Mouse (Mus musculus): Measurements from ENCODE around the gene Col4a3.

Col4a3 gene

DNA sequence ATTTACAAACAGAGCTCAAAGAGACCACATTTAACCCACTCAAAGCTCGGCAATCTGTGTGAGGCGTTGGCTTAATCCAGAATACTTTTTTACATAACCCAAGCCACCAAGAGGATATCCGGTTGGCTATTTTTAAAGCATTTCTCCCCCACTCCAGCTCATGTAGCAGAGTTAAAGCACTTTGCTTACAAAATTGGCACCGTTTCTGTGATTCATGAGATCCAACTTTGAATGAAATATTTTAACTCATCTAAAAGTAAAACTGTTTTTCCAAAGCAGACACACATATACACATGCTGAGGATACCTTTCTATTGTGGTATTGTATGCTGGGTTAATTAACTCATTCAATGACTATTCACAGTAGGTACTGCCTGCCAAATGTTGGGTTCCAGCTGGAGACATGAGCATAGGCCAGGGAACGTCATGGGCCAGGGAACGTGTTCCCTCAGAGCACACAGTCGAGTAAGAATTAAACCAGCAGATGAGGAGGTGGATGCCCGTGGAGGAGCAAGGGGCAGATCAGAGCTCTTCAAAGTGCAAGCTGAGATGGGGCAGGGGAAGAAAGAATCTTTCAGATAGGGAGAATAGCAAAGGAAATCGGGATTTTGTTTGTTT lies 22.0 kb downstream of the Col4a3 start:
- no peak for DNase-seq

GRCm38 (mm10) chr1:82612061-82612660 lies 25.4 kb downstream of the Col4a3 start:
- DNase-seq = no peak

DNA sequence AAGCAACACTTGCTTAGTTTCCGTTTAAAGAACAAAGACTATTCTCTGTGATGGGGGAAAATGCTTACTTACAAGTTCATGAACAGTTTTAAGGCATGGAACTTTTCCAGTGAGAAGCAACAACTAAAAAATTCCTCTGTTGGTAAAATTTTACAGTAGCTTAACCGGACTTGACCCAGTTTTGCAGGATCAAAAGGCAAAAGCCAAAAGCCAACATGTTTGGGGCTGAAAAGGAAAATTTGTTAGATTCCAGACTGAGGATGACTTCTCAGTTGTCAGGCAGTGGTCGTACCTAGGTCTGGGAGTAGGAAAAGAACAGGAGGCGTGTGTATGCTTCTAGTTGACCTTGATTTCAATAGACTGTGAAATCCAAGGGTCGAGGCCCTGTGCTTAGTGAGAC lies 31.3 kb downstream of the Col4a3 start:
- no peak for DNase-seq

- no peak for DNase-seq
Measured at GRCm38 (mm10) chr1:82618592-82618991, 31.9 kb downstream of the Col4a3 start.

GRCm38 (mm10) chr1:82619981-82620380 lies 33.3 kb downstream of the Col4a3 start:
- no peak for DNase-seq

DNA sequence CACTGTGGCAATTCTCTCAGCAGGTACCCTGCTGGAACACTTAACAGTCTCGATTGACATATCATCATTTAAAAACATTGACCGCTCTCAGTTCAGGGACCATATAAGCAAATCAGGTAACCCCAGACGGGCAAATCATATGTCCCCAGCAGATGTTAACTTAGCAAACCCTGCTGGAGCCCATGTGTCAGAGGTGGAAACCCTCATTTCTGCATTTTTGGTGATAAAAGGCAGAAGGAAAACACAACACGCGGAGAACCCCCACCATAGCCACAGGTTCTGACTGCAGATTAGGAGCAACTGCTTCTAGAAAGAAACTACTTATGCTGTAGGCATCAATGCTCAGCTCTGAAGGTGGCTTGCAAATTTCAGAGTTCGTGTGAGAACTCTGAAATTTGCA lies 38.2 kb downstream of the Col4a3 start:
- no peak for DNase-seq

DNA sequence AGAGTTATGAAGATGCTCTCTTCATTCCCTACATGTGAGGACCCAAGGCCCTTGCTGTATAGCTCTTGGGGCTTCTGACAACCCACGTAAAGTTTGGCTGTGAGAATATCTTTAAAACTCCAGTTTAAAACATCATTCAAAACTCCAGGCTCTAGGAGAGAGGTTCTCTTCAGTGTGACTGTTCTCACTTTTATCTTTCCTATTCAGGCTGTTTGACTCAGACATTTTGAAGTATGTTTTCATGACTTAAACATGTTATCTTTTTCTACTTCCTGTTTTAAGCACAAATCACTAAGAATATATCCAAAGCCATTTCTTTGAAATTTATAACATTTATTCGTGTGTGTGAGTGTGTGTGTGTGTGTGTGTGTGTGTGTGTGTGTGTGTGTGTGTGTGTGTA lies 38.8 kb downstream of the Col4a3 start:
- DNase-seq = no peak

- DNase-seq = no peak
Measured at GRCm38 (mm10) chr1:82627652-82628051, 40.9 kb downstream of the Col4a3 start.

DNA sequence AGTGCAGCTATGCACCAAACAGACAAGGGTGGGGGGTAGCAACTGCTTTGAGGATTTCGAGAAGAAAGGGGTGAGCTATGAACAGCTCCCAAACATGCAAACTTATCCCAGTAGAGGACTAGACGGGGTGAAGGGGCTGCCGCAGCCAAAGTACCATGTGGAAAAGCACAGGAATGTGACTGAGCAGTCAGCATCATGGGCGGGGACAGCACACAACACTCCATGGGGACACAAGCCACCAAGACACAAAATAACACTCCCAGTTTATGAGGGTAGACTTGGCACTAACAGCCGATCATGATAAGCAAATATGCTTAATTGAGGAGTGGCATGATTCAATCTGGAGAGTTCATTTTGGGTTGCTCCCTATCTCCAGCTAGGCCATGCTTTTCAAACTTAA lies 42.8 kb downstream of the Col4a3 start:
- no peak for DNase-seq

DNA sequence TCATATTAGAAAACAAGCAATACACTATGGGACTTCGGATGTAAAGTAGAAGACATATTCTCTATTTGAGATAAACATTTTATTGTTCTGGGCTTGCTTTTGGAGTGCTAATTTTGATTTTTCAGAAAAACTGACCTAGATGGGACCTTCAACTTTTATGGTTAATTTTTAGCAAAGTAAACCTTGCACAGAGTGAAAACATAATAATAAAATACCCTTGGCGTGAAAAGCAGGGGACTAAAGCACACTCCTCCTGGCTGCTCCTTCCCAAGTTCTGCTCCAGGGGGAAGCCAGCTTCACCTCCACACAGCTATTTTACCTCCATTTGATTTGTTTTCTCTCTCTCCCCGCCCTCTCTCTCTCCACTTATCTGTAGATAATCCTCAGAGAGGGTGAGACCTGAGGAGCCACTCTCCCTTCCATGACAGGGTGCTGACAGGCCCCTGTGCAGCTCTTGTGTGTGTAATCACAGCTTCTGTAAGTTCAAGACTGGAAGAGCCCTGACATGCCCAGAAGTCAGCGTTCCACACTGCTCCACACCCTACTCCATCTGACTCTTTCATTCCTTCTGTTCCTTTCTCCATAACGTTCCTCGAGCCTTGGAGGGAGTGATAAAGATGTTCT lies 44.6 kb downstream of the Col4a3 start:
- DNase-seq = no peak

DNA sequence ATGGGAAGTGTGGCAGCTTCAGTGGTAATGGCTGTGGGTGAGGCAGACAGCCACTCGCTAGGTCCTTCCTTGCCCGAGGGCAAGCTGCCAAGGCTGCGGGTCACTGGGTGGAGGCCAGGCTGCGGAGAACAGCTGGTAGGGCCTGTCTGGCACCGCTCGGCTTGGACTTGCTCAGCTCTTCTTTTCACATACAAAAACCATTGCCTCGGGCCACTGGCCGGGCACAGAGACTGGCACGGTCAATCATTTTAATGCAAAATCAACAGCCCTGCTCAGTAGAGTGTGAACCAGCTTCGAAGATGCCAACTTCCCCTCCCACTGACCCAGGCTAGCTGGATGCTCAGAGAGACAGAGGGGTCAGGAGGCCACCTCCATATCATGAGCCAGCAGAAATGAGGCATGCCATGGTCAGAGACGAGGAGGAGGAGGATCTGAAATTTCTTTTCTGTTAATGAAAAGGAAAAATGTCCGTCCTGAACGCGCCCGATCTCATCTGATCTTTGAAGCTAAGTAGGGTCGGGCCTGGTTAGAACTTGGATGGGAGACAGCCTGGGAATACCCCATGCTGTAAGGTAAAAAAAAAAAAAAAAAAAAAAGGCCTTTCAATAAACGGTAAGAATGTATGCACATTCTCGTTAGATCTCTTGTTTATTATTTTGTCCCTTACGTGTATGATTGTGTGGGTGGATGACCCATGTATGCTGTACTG lies 48.0 kb downstream of the Col4a3 start:
- peak; percentile 80 to 89 for DNase-seq

DNA sequence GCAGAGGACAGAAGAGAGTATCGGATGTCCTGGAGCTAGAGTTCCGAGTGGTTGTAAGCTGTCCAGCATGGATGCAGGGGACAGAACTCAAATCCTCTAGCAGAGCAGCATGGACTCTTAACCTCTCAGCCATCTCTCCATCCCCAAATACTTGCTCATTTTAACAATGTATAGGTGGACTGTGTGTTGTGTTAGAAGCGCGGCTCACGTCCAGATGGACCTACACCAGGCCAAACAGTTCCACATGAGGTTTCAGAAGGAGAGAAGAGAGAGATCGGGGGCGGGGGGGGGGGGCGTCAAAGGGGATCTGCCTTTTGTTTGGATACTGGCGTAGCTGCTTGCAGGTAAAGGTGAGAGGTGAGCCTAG lies 48.5 kb downstream of the Col4a3 start:
- DNase-seq = no peak

DNA sequence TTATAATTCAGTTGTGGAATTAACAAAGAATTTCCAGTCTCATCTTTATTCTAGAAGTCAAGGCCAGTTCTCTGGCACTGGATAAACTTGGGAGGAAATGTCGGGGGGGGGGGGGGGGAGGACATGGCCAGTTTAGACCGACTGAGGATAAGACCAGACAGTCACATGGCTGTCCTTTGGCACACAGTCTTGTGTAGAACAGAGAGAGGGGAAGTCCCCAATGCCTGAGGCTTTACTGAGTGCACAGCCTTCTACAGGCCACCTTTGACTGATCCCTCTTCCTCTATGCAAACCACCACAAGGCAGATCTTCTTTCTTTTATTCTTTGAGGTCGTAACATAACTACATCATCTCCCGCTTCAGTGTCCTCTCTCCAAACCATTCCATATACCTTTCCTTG lies 49.6 kb downstream of the Col4a3 start:
- DNase-seq = no peak

- no peak for DNase-seq
Measured at GRCm38 (mm10) chr1:82637414-82637813, 50.7 kb downstream of the Col4a3 start.

DNA sequence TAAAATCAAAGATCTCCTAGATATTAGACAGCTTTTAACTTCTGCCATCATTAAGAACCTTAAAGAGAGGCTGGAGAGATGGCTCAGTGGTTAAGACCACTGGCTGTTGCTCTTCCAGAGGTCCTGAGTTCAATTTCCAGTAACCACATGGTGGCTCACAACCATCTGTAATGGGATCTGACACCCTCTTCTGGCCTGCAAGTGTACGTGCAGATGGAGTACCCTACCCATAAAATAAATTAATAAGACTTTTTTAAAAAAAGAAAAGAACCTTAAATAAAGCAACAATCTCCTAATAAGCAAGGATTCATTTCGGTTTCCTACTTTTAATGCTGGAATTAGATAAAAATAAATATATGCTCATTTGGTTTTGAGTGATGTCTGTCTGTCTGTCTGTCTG lies 51.7 kb downstream of the Col4a3 start:
- DNase-seq = no peak

DNA sequence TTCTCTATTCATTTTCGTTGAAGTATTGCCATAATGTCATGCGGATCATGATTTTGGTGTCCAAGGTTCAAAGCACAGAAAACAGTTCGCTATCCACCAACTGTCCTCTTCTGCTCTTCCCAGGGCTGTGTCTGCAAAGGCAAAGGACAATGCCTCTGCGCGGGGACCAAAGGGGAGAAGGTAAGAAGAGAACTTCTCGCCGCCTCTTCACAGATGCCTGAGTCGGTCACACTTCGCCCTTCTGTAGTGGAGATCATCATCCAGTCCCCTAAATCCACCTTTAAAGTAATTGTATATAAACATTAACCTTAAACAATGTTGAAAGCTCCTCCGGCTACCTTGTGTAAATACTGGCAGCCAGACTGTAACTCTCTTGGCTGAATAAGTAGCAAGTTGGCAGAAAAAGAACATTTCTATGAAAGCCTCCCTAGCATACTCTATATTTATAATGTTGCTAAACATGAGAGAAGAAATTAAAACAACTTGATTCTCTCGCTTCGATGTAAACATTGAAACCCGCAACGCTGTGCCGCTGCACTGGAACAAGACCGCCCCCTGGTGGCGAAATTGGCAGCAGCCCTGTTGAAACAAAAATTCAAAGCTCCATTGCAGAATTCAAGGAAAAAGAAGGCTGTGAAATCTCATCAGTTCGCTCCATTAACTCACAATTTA lies 54.7 kb downstream of the Col4a3 start:
- DNase-seq = peak; percentile 91 to 92

DNA sequence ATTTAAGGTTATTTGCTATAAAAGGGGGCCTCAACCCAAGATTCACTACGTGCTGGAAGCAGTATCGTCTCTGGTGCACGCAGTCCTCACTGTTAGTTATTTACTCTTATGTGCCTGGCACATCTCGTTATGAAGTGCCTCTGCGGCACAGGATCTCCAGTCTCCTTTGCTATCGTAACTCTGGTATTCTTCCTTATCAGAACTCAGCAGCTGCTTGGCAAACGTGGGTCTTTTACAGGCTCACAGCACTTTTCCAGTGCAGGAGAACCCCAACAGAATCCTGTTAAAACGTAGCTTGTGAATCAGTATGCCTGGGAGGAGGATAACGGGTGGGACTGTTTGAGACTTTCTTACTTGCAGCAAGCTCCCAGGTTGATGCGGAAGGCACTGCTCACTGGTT lies 61.3 kb downstream of the Col4a3 start:
- DNase-seq = no peak

GRCm38 (mm10) chr1:82650868-82651267 lies 64.1 kb downstream of the Col4a3 start:
- DNase-seq = no peak

DNA sequence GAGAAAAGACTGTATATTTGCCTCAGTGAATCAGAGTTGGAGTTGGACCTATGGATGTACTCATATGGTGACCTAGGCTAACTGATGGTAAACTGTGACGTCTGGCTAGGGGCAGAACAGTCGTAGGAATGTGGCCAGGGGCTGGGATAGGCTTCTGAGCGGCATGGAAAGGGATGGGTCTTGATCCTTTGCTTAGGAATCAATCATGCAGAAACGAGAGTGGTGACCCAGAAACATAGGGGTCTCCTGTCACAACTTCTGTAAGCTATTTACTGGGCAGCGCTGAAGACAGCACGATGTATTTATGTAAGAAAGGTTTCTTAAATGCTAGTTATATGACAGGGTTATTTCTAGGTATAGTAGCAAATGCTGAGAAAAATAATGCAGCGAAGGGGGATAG lies 67.3 kb downstream of the Col4a3 start:
- no peak for DNase-seq

DNA sequence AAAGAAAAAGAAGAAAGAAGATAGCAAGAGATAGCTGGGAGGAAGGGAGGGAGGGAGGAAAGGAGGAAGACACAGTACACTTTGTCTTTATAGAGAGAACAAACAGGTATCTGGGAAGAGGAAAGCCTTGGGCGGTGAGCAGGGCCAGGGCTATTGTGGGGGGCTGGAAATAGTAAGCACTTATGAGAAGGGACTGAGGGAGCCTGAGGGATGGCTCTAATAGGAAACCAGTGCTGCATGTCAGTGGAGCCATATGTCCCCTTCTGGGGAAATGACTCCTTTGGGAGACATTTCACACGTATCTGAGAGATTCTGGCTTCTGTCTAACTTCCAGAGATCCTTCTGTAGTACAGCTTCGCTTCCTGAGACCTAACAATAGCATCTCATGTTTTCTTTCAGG lies 69.7 kb downstream of the Col4a3 start:
- no peak for DNase-seq

- DNase-seq = no peak
Measured at GRCm38 (mm10) chr1:82662269-82662668, 75.5 kb downstream of the Col4a3 start.

DNA sequence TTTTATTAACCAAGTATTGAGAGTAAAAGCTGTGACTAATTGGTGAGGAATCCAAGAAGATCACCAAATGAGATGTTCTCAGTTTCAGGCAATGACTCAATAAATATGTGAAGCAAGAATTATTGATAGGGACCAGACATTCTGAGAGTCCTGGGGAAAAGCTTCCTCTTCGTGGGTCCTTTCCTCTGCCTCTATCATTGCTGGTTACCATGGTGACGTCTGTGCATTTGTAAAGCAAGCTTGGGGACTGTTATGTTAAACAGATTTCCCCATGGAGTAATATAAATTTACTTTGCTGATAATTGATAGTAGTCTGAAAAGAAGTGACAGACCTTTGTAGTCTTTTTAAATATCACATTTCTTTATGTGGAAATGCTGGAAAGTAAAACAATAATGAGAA lies 76.8 kb downstream of the Col4a3 start:
- DNase-seq = no peak

GRCm38 (mm10) chr1:82686328-82686727 lies 99.6 kb downstream of the Col4a3 start:
- DNase-seq = no peak

GRCm38 (mm10) chr1:82686866-82687265 lies 100.1 kb downstream of the Col4a3 start:
- DNase-seq = no peak

Data from kidney, postnatal 4 days (tissue).